Comparison of ENCODE assay signal across 12 mouse cellular contexts in genomic region chr2:20723990-20724745, GRCm38 (mm10).
DNase-seq lines count a peak whose midpoint lies in the region; ATAC-seq and TF ChIP-seq lines count a peak whose summit lies in the region.
"Had no signal": no experiment of that assay in that cellular context is flagged by ENCODE, and none has a peak within 500 bp of the region (broad histone marks: within the 10 kb centered on the region; RNA-seq: fewer than 3 reads in every experiment).

No protein-coding gene starts in this region.

- peak overlapping the region; percentile 85 for H3K27ac ChIP-seq in gastrocnemius, adult 2 months
- H3K27ac ChIP-seq in CH12.LX (ENCODE audit: insufficient read depth, low read depth): peak overlapping the region; percentile 84
- H3K27ac ChIP-seq in intestine, embryonic 16.5 days (ENCODE audit: low read length): peak overlapping the region; percentile 67
- H3K27ac ChIP-seq: embryonic facial prominence, embryonic 15.5 days; heart, embryonic 13.5 days had no signal

- in situ Hi-C loops in CH12.LX (cut with MboI; ENCODE audit: low pct_ligation_motif_present, low pct_unique_long_range_greater_than_20kb, low sequenced_read_pairs): no loop called here

- DNase-seq in gastrocnemius, adult 2 months: no peak
- DNase-seq in gastrocnemius, postnatal 4 days (ENCODE audit: low spot score in 2 of 2): no peak
- DNase-seq in CH12.LX (ENCODE audit: extremely low read depth): peak; percentile 69
- DNase-seq in kidney, postnatal 4 days: peak; percentile 42 to 62
- DNase-seq in cerebellum, postnatal 36 days: no peak
- DNase-seq in cerebellum, adult 11-12 months: no peak
- DNase-seq in neural tube, embryonic 10.5 days (ENCODE audit: extremely low spot score, low spot score): no peak
- DNase-seq: B cell, adult 2 months had no signal

- H3K9ac ChIP-seq in CH12.LX (ENCODE audit: insufficient read depth, low read depth): peak overlapping the region; percentile 82
- peak overlapping the region; percentile 21; the same call in 1 of the 2 replicates for H3K9ac ChIP-seq in intestine, embryonic 16.5 days (ENCODE audit: low read depth, low read length)
- H3K9ac ChIP-seq: heart, embryonic 13.5 days had no signal

- peaks cover 3% of the 10 kb centered on the region; the same call in 1 of the 2 replicates for H3K79me2 ChIP-seq in CH12.LX (replicated peaks; ENCODE audit: control insufficient read depth, extremely low read depth, insufficient read depth, poor library complexity, severe bottlenecking)

- peak; percentile 83 for ATAC-seq in intestine, embryonic 16.5 days
- ATAC-seq: inflammation-experienced regulatory T-cells, adult 6 months had no signal

- WGBS in intestine, embryonic 16.5 days: 31% methylated on average over 2 of the region's 2 CpGs

- H3K4me2 ChIP-seq in CH12.LX (ENCODE audit: insufficient read depth, low read depth, poor library complexity, severe bottlenecking): peak overlapping the region; percentile 56
- peak overlapping the region; percentile 29 for H3K4me2 ChIP-seq in intestine, embryonic 16.5 days (ENCODE audit: low read depth, low read length)

- peak overlapping the region; percentile 72 for H3K4me3 ChIP-seq in gastrocnemius, adult 2 months
- H3K4me3 ChIP-seq in CH12.LX (replicated peaks in 1 of 3; ENCODE audit: low read depth in 2 of 3, low read length in 2 of 3, poor library complexity in 1 of 3): peak overlapping the region in 2 of 3 experiments; percentile 7 to 20
- H3K4me3 ChIP-seq in intestine, embryonic 16.5 days (ENCODE audit: low read length): no peak overlapping the region; the same call in 1 of the 2 replicates
- H3K4me3 ChIP-seq: heart, embryonic 13.5 days had no signal

- dilution Hi-C loops in CH12.LX (cut with MboI; ENCODE audit: extremely low pct_ligation_motif_present, extremely low pct_unique_long_range_greater_than_20kb, low sequenced_read_pairs): no loop called here

- peak; percentile 52 for TF ChIP-seq POLR2A in CH12.LX (IDR thresholded peaks at IDR 0.05; ENCODE audit: low read depth, low read length)

- H3K36me3 ChIP-seq in CH12.LX (replicated peaks in 1 of 2; ENCODE audit: control insufficient read depth in 1 of 2, insufficient read depth in 1 of 2, low read length in 1 of 2): peaks cover 2 to 3% of the 10 kb centered on the region in 2 experiments
- no peaks in the 10 kb centered on the region for H3K36me3 ChIP-seq in intestine, embryonic 16.5 days (ENCODE audit: control insufficient read depth, insufficient read depth, low read length)
- H3K36me3 ChIP-seq: embryonic facial prominence, embryonic 15.5 days; heart, embryonic 13.5 days had no signal

- no peak for TF ChIP-seq CTCF in gastrocnemius, adult 2 months (IDR thresholded peaks at IDR 0.05)
- no peak for TF ChIP-seq CTCF in CH12.LX (conservative IDR thresholded peaks at IDR 0.05 in 1 of 2, IDR thresholded peaks at IDR 0.05 in 1 of 2; ENCODE audit: low read depth in 2 of 2, low read length in 2 of 2)

- peaks cover 34 to 76% of the 10 kb centered on the region in 2 experiments for H3K4me1 ChIP-seq in CH12.LX (ENCODE audit: control insufficient read depth in 1 of 2, insufficient read depth in 2 of 2)
- peaks cover 27% of the 10 kb centered on the region for H3K4me1 ChIP-seq in intestine, embryonic 16.5 days (ENCODE audit: control insufficient read depth, insufficient read depth, low read length)

- TF ChIP-seq EP300 in CH12.LX (IDR thresholded peaks at IDR 0.05; ENCODE audit: low read length): peak; percentile 80

- intact Hi-C loops in gastrocnemius, adult 2 months (cut with DNase I): no loop called here

- no peaks in the 10 kb centered on the region for H3K9me3 ChIP-seq in CH12.LX (replicated peaks; ENCODE audit: low read length)
- no peaks in the 10 kb centered on the region for H3K9me3 ChIP-seq in intestine, embryonic 16.5 days (ENCODE audit: control insufficient read depth, low read length)
- H3K9me3 ChIP-seq: embryonic facial prominence, embryonic 15.5 days; heart, embryonic 13.5 days had no signal

- no peak; the same call in 1 of the 2 replicates for TF ChIP-seq RAD21 in CH12.LX (IDR thresholded peaks at IDR 0.05; ENCODE audit: low read depth, low read length)

- no peaks in the 10 kb centered on the region for H3K27me3 ChIP-seq in CH12.LX (replicated peaks)
- H3K27me3 ChIP-seq in intestine, embryonic 16.5 days (replicated peaks; ENCODE audit: control insufficient read depth, insufficient read depth, low read length): no peaks in the 10 kb centered on the region
- H3K27me3 ChIP-seq: embryonic facial prominence, embryonic 15.5 days; heart, embryonic 13.5 days had no signal

TF ChIP-seq in CH12.LX, 34 proteins besides CTCF, POLR2A, EP300 and RAD21:
- TF ChIP-seq ETS1 (conservative IDR thresholded peaks at IDR 0.05; ENCODE audit: low read depth, low read length) (peak; percentile 73), TBP (conservative IDR thresholded peaks at IDR 0.05; ENCODE audit: low read depth, low read length) (peak; percentile 76; the same call in 1 of the 2 replicates), IRF4 (IDR thresholded peaks at IDR 0.05; ENCODE audit: low read depth, low read length) (peak; percentile 54), MAZ (IDR thresholded peaks at IDR 0.05; ENCODE audit: low read depth, low read length) (no peak), MYC (IDR thresholded peaks at IDR 0.05; ENCODE audit: low read depth, low read length) (no peak), TCF12 (IDR thresholded peaks at IDR 0.05; ENCODE audit: low read depth, low read length) (peak; percentile 83)

Comparison
In these comparisons a context has a peak if more than half of its experiments do, and no peak if none do; other contexts are left out.
1. DNase-seq: peak in CH12.LX (single experiment) and kidney, postnatal 4 days (2 of 2); none in gastrocnemius, adult 2 months (single experiment), gastrocnemius, postnatal 4 days (0 of 2), cerebellum, postnatal 36 days (0 of 2), cerebellum, adult 11-12 months (single experiment) and neural tube, embryonic 10.5 days (single experiment).
2. Peak in every context shown above with its lines, with median percentiles within 50 percentile points of each other: H3K27ac ChIP-seq.